Mouse (Mus musculus) G1E (cell line): ENCODE results near the gene Cd247. TPM values are rescaled to one million over a fixed set of nuclear protein-coding genes. Genes with fewer than 3 reads are reported as not detected.

ENCODE experiments used
- ATAC-seq: 2 replicates; pipeline ENCODE4 v1.8.0; 2016; ENCODE audit warnings: mild to moderate bottlenecking; ENCODE audit not compliant: insufficient number of reproducible peaks, poor library complexity, low FRiP score, severe bottlenecking; ENCODE audit errors: extremely low read depth
- DNase-seq: peaks from one replicate; pipeline ENCODE4 v3.0.0; 2012; ENCODE audit warnings: low spot score
- H3K27me3 ChIP-seq: 2 replicates; pipeline ENCODE4 v1.6.1; 2012; ENCODE audit warnings: mild to moderate bottlenecking, low read length, inconsistent platforms; ENCODE audit not compliant: insufficient read depth
- H3K36me3 ChIP-seq: replicated peaks from 2 replicates; pipeline ENCODE3; 2012; ENCODE audit warnings: mild to moderate bottlenecking, inconsistent platforms
- H3K4me1 ChIP-seq: 2 replicates; pipeline ENCODE4 v1.6.1; 2012; ENCODE audit warnings: low read depth, low read length, inconsistent platforms, mixed read lengths; ENCODE audit not compliant: insufficient read depth
- H3K4me3 ChIP-seq: 2 replicates; pipeline ENCODE4 v1.5.1; 2012; ENCODE audit warnings: low read depth, mild to moderate bottlenecking, inconsistent platforms, low read length, moderate library complexity, mixed read lengths
- H3K9me3 ChIP-seq: replicated peaks from 2 replicates; pipeline ENCODE4 v1.6.1; 2012; ENCODE audit warnings: inconsistent platforms
- CTCF ChIP-seq: IDR thresholded peaks from 2 replicates; pipeline ENCODE4 v1.5.1; 2012; ENCODE audit warnings: low read depth, low read length, inconsistent platforms, mixed read lengths
- GATA1 ChIP-seq: IDR thresholded peaks from 2 replicates; pipeline ENCODE4 v1.6.1; 2012; ENCODE audit warnings: borderline replicate concordance, low read length, inconsistent platforms, mixed read lengths
- GATA2 ChIP-seq: IDR thresholded peaks from 2 replicates; pipeline ENCODE4 v1.6.1; 2012; ENCODE audit warnings: low read depth, low read length, inconsistent platforms, borderline replicate concordance
- POLR2AphosphoS5 ChIP-seq: IDR thresholded peaks from 2 replicates; pipeline ENCODE4 v1.6.1; 2012; ENCODE audit warnings: low read depth, low read length, inconsistent platforms; ENCODE audit not compliant: insufficient replicate concordance
- TAL1 ChIP-seq: conservative IDR thresholded peaks from 2 replicates; pipeline ENCODE4 v1.6.1; 2012; ENCODE audit warnings: low read depth, low read length, inconsistent platforms, mixed read lengths
- polyA plus RNA-seq: library from polyadenylated mRNA; stranded (reverse); fragments of >175 nt; gene quantifications from 2 replicates; pipeline ENCODE4 v1.2.3, GENCODE M21; 2012
- total RNA-seq, 2 experiments: library from RNA; stranded (forward) in 1 of 2; stranded (reverse) in 1 of 2; fragments of 200-1000 nt in 1 of 2; fragments of >200 nt in 1 of 2; fragmentation: Nextera tagmentation in 1 of 2; gene quantifications; 2 replicates each; pipeline ENCODE4 v1.2.3; 2014 to 2017

Cd247 gene
- total and polyA plus RNA-seq, 3 experiments = 0.96 to 3.3 (median 1.4) TPM

DNA sequence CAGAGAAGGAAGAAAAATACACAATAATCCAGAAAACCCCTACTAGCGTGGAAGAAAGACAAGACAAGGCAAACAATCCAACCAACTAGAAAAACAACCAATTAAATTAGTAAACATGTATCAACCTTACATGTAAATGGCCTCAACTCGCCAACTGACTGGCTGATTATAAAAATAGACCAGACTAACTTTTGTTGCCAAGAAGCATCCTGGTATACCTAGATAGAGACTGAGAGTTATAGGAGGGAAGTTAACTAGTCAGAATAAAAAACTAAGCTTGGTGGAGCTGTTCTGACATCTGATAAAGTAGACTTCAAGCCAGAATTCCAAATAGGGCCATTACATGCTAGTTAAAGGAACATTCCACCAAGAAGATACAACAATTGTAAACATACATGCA, 136.7 kb downstream of the Cd247 start:
- no peak for ATAC-seq
- H3K27me3 ChIP-seq = no peaks in the 10 kb centered on the region
- DNase-seq = no peak
- H3K9me3 ChIP-seq = no peaks in the 10 kb centered on the region
- no peak for TF ChIP-seq GATA2
- no peak for TF ChIP-seq GATA1
- TF ChIP-seq POLR2AphosphoS5 = no peak
- TF ChIP-seq CTCF = no peak
- no peak for TF ChIP-seq TAL1
- H3K4me1 ChIP-seq = peaks cover 8% of the 10 kb centered on the region
- peaks cover 8% of the 10 kb centered on the region for H3K36me3 ChIP-seq
- no peak overlapping the region for H3K4me3 ChIP-seq

Other genes starting within 250 kb of the Cd247 start
- 34.7 and 37.2 TPM in 2 replicates for gene Mpzl1, start 154.1 kb upstream of the Cd247 start, total RNA-seq (2014; fragmentation: Nextera tagmentation)
- 1.6 and 1.9 TPM in 2 replicates for gene Mpzl1, start 154.1 kb upstream of the Cd247 start, total RNA-seq (2017)
- 3.4 and 4.0 TPM in 2 replicates for gene Mpzl1, start 154.1 kb upstream of the Cd247 start, polyA plus RNA-seq
- 14.2 and 16.1 TPM in 2 replicates for gene Rcsd1, start 78.9 kb upstream of the Cd247 start, total RNA-seq (2014; fragmentation: Nextera tagmentation)
- 15.8 and 15.9 TPM in 2 replicates for gene Rcsd1, start 78.9 kb upstream of the Cd247 start, total RNA-seq (2017)
- gene Rcsd1, start 78.9 kb upstream of the Cd247 start, polyA plus RNA-seq = 24.9 and 27.3 TPM in 2 replicates
- 514 and 555 TPM in 2 replicates for gene Creg1, start 24.9 kb upstream of the Cd247 start, total RNA-seq (2014; fragmentation: Nextera tagmentation)
- 239 and 269 TPM in 2 replicates for gene Creg1, start 24.9 kb upstream of the Cd247 start, total RNA-seq (2017)
- gene Creg1, start 24.9 kb upstream of the Cd247 start, polyA plus RNA-seq = 139 and 160 TPM in 2 replicates
- 51.0 and 57.1 TPM in 2 replicates for gene Pou2f1, start 214.0 kb downstream of the Cd247 start, total RNA-seq (2014; fragmentation: Nextera tagmentation)
- 13.8 and 17.3 TPM in 2 replicates for gene Pou2f1, start 214.0 kb downstream of the Cd247 start, total RNA-seq (2017)
- gene Pou2f1, start 214.0 kb downstream of the Cd247 start, polyA plus RNA-seq = 15.7 and 16.0 TPM in 2 replicates